Mouse (Mus musculus) stomach, postnatal 0 days (tissue): Measurements from ENCODE around the gene Krt2.

Experiments used
- CTCF ChIP-seq: IDR thresholded peaks from 2 replicates; pipeline ENCODE4 v1.5.1; 2016; ENCODE audit warnings: antibody characterized with exemption, low read depth, mild to moderate bottlenecking, moderate library complexity
- EP300 ChIP-seq: optimal IDR thresholded peaks from 2 replicates; pipeline ENCODE3; 2016; ENCODE audit warnings: antibody characterized with exemption

GRCm38 (mm10) chr15:101843192-101843591, 25.2 kb upstream of the Krt2 start:
- no peak for TF ChIP-seq CTCF
- TF ChIP-seq EP300 = peak; percentile 43
